Mouse (Mus musculus): Measurements from ENCODE around the gene Bach1. TPM values are rescaled to one million over a fixed set of nuclear protein-coding genes. Genes with fewer than 3 reads are reported as not detected.
A peak's percentile ranks its signal among the peaks of the same experiment; 100 is the strongest.

The Bach1 gene
- polyA plus RNA-seq, 1 experiment from 2014 or later, result 8.9 TPM

DNA sequence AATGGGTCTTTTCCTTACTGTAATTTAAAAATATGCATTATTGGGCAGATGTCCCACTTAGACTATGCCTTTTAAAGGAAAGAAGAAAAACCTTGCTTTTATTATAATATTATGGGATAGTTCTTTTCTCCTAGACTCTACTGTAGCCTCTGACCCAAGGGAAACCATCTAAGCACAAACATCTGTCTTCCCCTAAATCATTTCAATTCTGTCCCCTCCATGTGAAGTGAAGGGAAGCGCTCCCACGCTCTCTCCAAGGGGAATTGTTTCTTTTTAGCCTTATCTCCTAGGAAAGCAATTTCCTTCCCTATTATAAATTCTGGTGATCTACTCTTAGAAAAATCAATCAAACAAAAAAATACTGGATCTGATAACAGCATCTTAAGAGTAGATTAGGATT is 71.8 kb downstream of the Bach1 start:
- DNase-seq (no peak), ATAC-seq (ENCODE audit: insufficient read depth) (no peak)
- Histone ChIP-seq H3K4me2 (no peak overlapping the region), H3K4me1 (ENCODE audit: insufficient read depth) (no peaks in the 10 kb centered on the region), H3K27ac (ENCODE audit: low read depth) (no peak overlapping the region), H3K9me3 (ENCODE audit: low read depth, low read length) (no peaks in the 10 kb centered on the region), H3K9ac (no peak overlapping the region), H3K36me3 (ENCODE audit: insufficient read depth) (no peaks in the 10 kb centered on the region), H3K4me3 (ENCODE audit: low read depth, low read length) (no peak overlapping the region), H3K27me3 (ENCODE audit: insufficient read depth, low read length) (no peaks in the 10 kb centered on the region)
- no peak for TF ChIP-seq CTCF (IDR thresholded peaks at IDR 0.05; ENCODE audit: low read depth)
- 56% methylated on average over 2 of the region's 2 CpGs for WGBS

- no peak overlapping the region for H3K4me2 ChIP-seq
- H3K9me3 ChIP-seq (ENCODE audit: low read depth, low read length), result no peaks in the 10 kb centered on the region
- no peaks in the 10 kb centered on the region for H3K4me1 ChIP-seq (ENCODE audit: insufficient read depth)
- no peaks in the 10 kb centered on the region for H3K36me3 ChIP-seq (ENCODE audit: insufficient read depth)
- H3K27ac ChIP-seq (ENCODE audit: low read depth), result no peak overlapping the region
- ATAC-seq (ENCODE audit: insufficient read depth) (no peak), DNase-seq (no peak)
- WGBS, result 80% methylated on average over 4 of the region's 4 CpGs
- no peak overlapping the region for H3K9ac ChIP-seq
- H3K27me3 ChIP-seq (ENCODE audit: insufficient read depth, low read length), result no peaks in the 10 kb centered on the region
- TF ChIP-seq CTCF (IDR thresholded peaks at IDR 0.05; ENCODE audit: low read depth), result no peak
- no peak overlapping the region for H3K4me3 ChIP-seq (ENCODE audit: low read depth, low read length)
Observed at GRCm38 (mm10) chr16:87771926-87772325, 73.2 kb downstream of the Bach1 start.

DNA sequence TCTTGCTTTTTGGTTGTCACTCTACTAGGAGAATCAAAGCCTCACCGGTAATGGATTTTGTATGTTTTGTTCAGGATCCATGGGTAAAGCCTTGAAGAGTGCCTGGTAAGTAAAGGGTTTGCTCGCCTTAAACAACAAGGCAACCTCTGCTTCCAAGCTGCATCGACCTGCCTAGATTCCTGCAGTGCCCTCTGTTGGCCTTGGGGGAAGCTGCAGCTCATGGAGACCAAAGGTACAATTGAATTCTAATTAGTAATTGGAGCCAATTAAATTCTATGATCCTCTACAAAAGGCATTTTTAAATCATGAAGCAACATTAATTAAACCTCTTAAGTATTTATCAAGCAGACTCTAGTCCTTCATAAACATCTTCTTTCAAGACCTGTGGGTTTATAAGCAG is 75.7 kb downstream of the Bach1 start:
- no peaks in the 10 kb centered on the region for H3K36me3 ChIP-seq (ENCODE audit: insufficient read depth)
- no peak overlapping the region for H3K27ac ChIP-seq (ENCODE audit: low read depth)
- DNase-seq, result peak; percentile 26
- ATAC-seq (ENCODE audit: insufficient read depth), result no peak
- 54% methylated on average over 3 of the region's 3 CpGs for WGBS
- H3K27me3 ChIP-seq (ENCODE audit: insufficient read depth, low read length), result no peaks in the 10 kb centered on the region
- no peak overlapping the region for H3K9ac ChIP-seq
- H3K4me1 ChIP-seq (ENCODE audit: insufficient read depth), result no peaks in the 10 kb centered on the region
- no peak overlapping the region for H3K4me3 ChIP-seq (ENCODE audit: low read depth, low read length)
- H3K4me2 ChIP-seq, result no peak overlapping the region
- peak; percentile 47 for TF ChIP-seq CTCF (IDR thresholded peaks at IDR 0.05; ENCODE audit: low read depth)
- no peaks in the 10 kb centered on the region for H3K9me3 ChIP-seq (ENCODE audit: low read depth, low read length)

GRCm38 (mm10) chr16:87777373-87777772 is 78.6 kb downstream of the Bach1 start:
- no peak overlapping the region for H3K4me2 ChIP-seq
- no peaks in the 10 kb centered on the region for H3K36me3 ChIP-seq (ENCODE audit: insufficient read depth)
- no peak overlapping the region for H3K4me3 ChIP-seq (ENCODE audit: low read depth, low read length)
- no peak overlapping the region for H3K27ac ChIP-seq (ENCODE audit: low read depth)
- TF ChIP-seq CTCF (IDR thresholded peaks at IDR 0.05; ENCODE audit: low read depth), result no peak
- no peaks in the 10 kb centered on the region for H3K9me3 ChIP-seq (ENCODE audit: low read depth, low read length)
- 83% methylated on average over 4 of the region's 4 CpGs for WGBS
- no peak overlapping the region for H3K9ac ChIP-seq
- ATAC-seq (ENCODE audit: insufficient read depth) (no peak), DNase-seq (no peak)
- H3K4me1 ChIP-seq (ENCODE audit: insufficient read depth), result no peaks in the 10 kb centered on the region
- H3K27me3 ChIP-seq (ENCODE audit: insufficient read depth, low read length), result no peaks in the 10 kb centered on the region

DNA sequence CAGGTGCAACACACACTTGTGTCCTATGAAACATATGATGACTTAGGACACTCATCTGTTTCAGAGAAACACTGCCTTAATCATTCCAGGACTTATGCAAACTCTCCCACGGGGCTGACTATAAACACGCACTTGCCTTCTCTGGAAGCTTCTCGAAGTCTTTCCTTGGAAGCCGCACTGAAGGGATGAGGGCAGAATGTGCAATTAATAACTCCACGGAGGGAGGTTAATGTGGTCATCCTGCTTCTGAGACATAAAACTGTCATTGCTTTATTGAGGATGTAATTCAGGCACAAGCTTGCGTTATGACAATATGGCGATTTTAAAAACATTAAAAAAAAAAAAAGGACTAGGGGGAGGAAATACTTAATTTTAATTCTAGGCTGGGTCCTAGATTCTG is 82.9 kb downstream of the Bach1 start:
- DNase-seq (no peak), ATAC-seq (ENCODE audit: insufficient read depth) (no peak)
- 0 out of 2 replicates have a peak, but pooled peaks cover 2% of the 10 kb centered on the region for H3K4me1 ChIP-seq (ENCODE audit: insufficient read depth)
- H3K9ac ChIP-seq, result no peak overlapping the region
- H3K36me3 ChIP-seq (ENCODE audit: insufficient read depth), result no peaks in the 10 kb centered on the region
- no peak overlapping the region for H3K27ac ChIP-seq (ENCODE audit: low read depth)
- no peak overlapping the region for H3K4me3 ChIP-seq (ENCODE audit: low read depth, low read length)
- no peaks in the 10 kb centered on the region for H3K9me3 ChIP-seq (ENCODE audit: low read depth, low read length)
- no peak for TF ChIP-seq CTCF (IDR thresholded peaks at IDR 0.05; ENCODE audit: low read depth)
- no peak overlapping the region for H3K4me2 ChIP-seq
- 41% methylated on average over 7 of the region's 7 CpGs for WGBS
- no peaks in the 10 kb centered on the region for H3K27me3 ChIP-seq (ENCODE audit: insufficient read depth, low read length)

Other genes with a start within 250 kb of the Bach1 start
- 46.0 and 51.9 TPM in 2 replicates for gene Usp16, start 244.2 kb upstream of the Bach1 start, polyA plus RNA-seq (2014; fragmentation: Nextera tagmentation; extraction: Ambion mirVana)
- gene Cct8, start 203.1 kb upstream of the Bach1 start, polyA plus RNA-seq (2014; fragmentation: Nextera tagmentation; extraction: Ambion mirVana), result 474 and 481 TPM in 2 replicates
- 0.21 and 0.32 TPM in 2 replicates for gene Map3k7cl, start 145.6 kb upstream of the Bach1 start, polyA plus RNA-seq (2014; fragmentation: Nextera tagmentation; extraction: Ambion mirVana)

Data from lung, embryonic 14.5 days (tissue).